Mouse (Mus musculus) MEL (cell line): ENCODE measurements around the gene Hmgb1. TPM values are rescaled to one million over a fixed set of nuclear protein-coding genes. Genes with fewer than 3 reads are reported as not detected.

ENCODE experiments used
- DNase-seq: peaks from one replicate; pipeline ENCODE4 v3.0.0; 2011; ENCODE audit warnings: low read depth, low spot score
- H3K27ac ChIP-seq: 2 replicates; pipeline ENCODE4 v1.5.1; 2012; ENCODE audit warnings: low read depth, mild to moderate bottlenecking, control low read depth, low read length, moderate library complexity; ENCODE audit not compliant: control insufficient read depth
- H3K27me3 ChIP-seq, 2 experiments: fragments of 150-350 bp in 1 of 2; sonication (generic) in 1 of 2; 2 replicates each; pipeline ENCODE4 v1.6.1; 2012; ENCODE audit warnings: low read length in 2 of 2, mild to moderate bottlenecking in 2 of 2, improper control_type of control experiment in 1 of 2, moderate library complexity in 1 of 2; ENCODE audit not compliant: insufficient read depth in 2 of 2, control insufficient read depth in 1 of 2
- H3K36me3 ChIP-seq, 2 experiments: 2 replicates each; pipeline ENCODE4 v1.6.1; 2012 to 2014; ENCODE audit warnings: low read length in 2 of 2, improper control_type of control experiment in 1 of 2, inconsistent platforms in 1 of 2, mild to moderate bottlenecking in 1 of 2; ENCODE audit not compliant: insufficient read depth in 2 of 2, control insufficient read depth in 1 of 2
- H3K4me1 ChIP-seq, 2 experiments: fragments of 150-350 bp in 1 of 2; sonication (generic) in 1 of 2; 2 replicates each; pipeline ENCODE4 v1.6.1; 2012; ENCODE audit warnings: low read length in 2 of 2, improper control_type of control experiment in 1 of 2, mild to moderate bottlenecking in 1 of 2; ENCODE audit not compliant: insufficient read depth in 2 of 2, control insufficient read depth in 1 of 2
- H3K4me3 ChIP-seq, 2 experiments: fragments of 150-350 bp in 1 of 2; sonication (generic) in 1 of 2; 2 replicates each; pipeline ENCODE4 v1.5.1; 2012; ENCODE audit warnings: low read depth in 2 of 2, low read length in 2 of 2, mild to moderate bottlenecking in 2 of 2, moderate library complexity in 2 of 2, control low read depth in 1 of 2, improper control_type of control experiment in 1 of 2; ENCODE audit not compliant: control insufficient read depth in 1 of 2, insufficient read depth in 1 of 2
- H3K79me2 ChIP-seq: 2 replicates; pipeline ENCODE4 v1.6.1; 2012; ENCODE audit warnings: mild to moderate bottlenecking, low read length, moderate library complexity; ENCODE audit not compliant: control insufficient read depth, poor library complexity, insufficient read depth
- H3K9ac ChIP-seq: 2 replicates; pipeline ENCODE4 v1.6.1; 2012; ENCODE audit warnings: low read depth, mild to moderate bottlenecking, control low read depth, low read length, moderate library complexity; ENCODE audit not compliant: control insufficient read depth, poor library complexity, severe bottlenecking
- H3K9me3 ChIP-seq: fragments of 150-350 bp; sonication (generic); replicated peaks from 2 replicates; pipeline ENCODE4 v1.6.1; 2012; ENCODE audit warnings: mild to moderate bottlenecking, low read length, improper control_type of control experiment, moderate library complexity; ENCODE audit not compliant: insufficient read depth
- CTCF ChIP-seq, 3 experiments: IDR thresholded peaks in 2 of 3; conservative IDR thresholded peaks in 1 of 3; 2 replicates each; pipeline ENCODE4 v1.5.1; 2011 to 2012; ENCODE audit warnings: low read length in 3 of 3, low read depth in 2 of 3, mild to moderate bottlenecking in 2 of 3, improper control_type of control experiment in 1 of 3, inconsistent platforms in 1 of 3, mixed read lengths in 1 of 3, moderate library complexity in 1 of 3; ENCODE audit not compliant: control insufficient read depth in 1 of 3, insufficient read depth in 1 of 3, poor library complexity in 1 of 3, severe bottlenecking in 1 of 3
- EP300 ChIP-seq, 2 experiments: IDR thresholded peaks; 2 replicates each; pipeline ENCODE4 v1.6.1; 2011; ENCODE audit warnings: improper control_type of control experiment in 2 of 2, low read length in 2 of 2, low read depth in 1 of 2, mild to moderate bottlenecking in 1 of 2
- ETS1 ChIP-seq: IDR thresholded peaks from 2 replicates; pipeline ENCODE4 v1.6.1; 2012; ENCODE audit warnings: low read depth, mild to moderate bottlenecking, inconsistent platforms, low read length, improper control_type of control experiment, moderate library complexity
- HCFC1 ChIP-seq: IDR thresholded peaks from 2 replicates; pipeline ENCODE4 v1.6.1; 2012; ENCODE audit warnings: low read depth, mild to moderate bottlenecking, inconsistent platforms, low read length, improper control_type of control experiment, moderate library complexity
- JUND ChIP-seq: IDR thresholded peaks from 2 replicates; pipeline ENCODE4 v1.6.1; 2011; ENCODE audit warnings: low read depth, mild to moderate bottlenecking, improper control_type of control experiment, low read length
- KAT2A ChIP-seq: conservative IDR thresholded peaks from 2 replicates; pipeline ENCODE4 v1.6.1; 2012; ENCODE audit warnings: low read depth, low read length, improper control_type of control experiment, inconsistent platforms
- MAX ChIP-seq: IDR thresholded peaks from 2 replicates; pipeline ENCODE4 v1.6.1; 2011; ENCODE audit warnings: low read length, improper control_type of control experiment
- MAZ ChIP-seq: IDR thresholded peaks from 2 replicates; pipeline ENCODE4 v1.6.1; 2012; ENCODE audit warnings: low read depth, mild to moderate bottlenecking, inconsistent platforms, low read length, improper control_type of control experiment
- MXI1 ChIP-seq: IDR thresholded peaks from 2 replicates; pipeline ENCODE4 v1.6.1; 2011; ENCODE audit warnings: mild to moderate bottlenecking, low read depth, low read length, improper control_type of control experiment
- MYB ChIP-seq: IDR thresholded peaks from 2 replicates; pipeline ENCODE4 v1.6.1; 2011; ENCODE audit warnings: mild to moderate bottlenecking, low read depth, low read length, improper control_type of control experiment
- POLR2AphosphoS2 ChIP-seq: IDR thresholded peaks from 2 replicates; pipeline ENCODE4 v1.6.1; 2011; ENCODE audit warnings: low read length, improper control_type of control experiment
- RAD21 ChIP-seq: IDR thresholded peaks from 2 replicates; pipeline ENCODE4 v1.6.1; 2011; ENCODE audit warnings: mild to moderate bottlenecking, low read depth, low read length, improper control_type of control experiment
- RCOR1 ChIP-seq: IDR thresholded peaks from 2 replicates; pipeline ENCODE4 v1.6.1; 2012; ENCODE audit warnings: low read depth, mild to moderate bottlenecking, inconsistent platforms, low read length, improper control_type of control experiment
- SIN3A ChIP-seq: IDR thresholded peaks from 2 replicates; pipeline ENCODE4 v1.6.1; 2012; ENCODE audit warnings: low read length, improper control_type of control experiment, inconsistent platforms
- SMC3 ChIP-seq: IDR thresholded peaks from 2 replicates; pipeline ENCODE4 v1.6.1; 2011; ENCODE audit warnings: low read depth, low read length, improper control_type of control experiment
- TCF12 ChIP-seq: IDR thresholded peaks from 2 replicates; pipeline ENCODE4 v1.6.1; 2014; ENCODE audit warnings: low read depth, mild to moderate bottlenecking, inconsistent platforms, low read length, improper control_type of control experiment, moderate library complexity
- USF2 ChIP-seq, 2 experiments: IDR thresholded peaks; 2 replicates each; pipeline ENCODE4 v1.6.1; 2011 to 2012; ENCODE audit warnings: improper control_type of control experiment in 2 of 2, low read length in 2 of 2, borderline replicate concordance in 1 of 2, inconsistent platforms in 1 of 2, low read depth in 1 of 2, mild to moderate bottlenecking in 1 of 2; ENCODE audit not compliant: insufficient read depth in 1 of 2
- ZC3H11A ChIP-seq: IDR thresholded peaks from 2 replicates; pipeline ENCODE4 v1.6.1; 2012; ENCODE audit warnings: low read depth, mild to moderate bottlenecking, inconsistent platforms, low read length, improper control_type of control experiment
- ZKSCAN1 ChIP-seq: IDR thresholded peaks from 2 replicates; pipeline ENCODE4 v1.6.1; 2012; ENCODE audit warnings: low read depth, mild to moderate bottlenecking, inconsistent platforms, low read length, improper control_type of control experiment, moderate library complexity
- ZMIZ1 ChIP-seq: IDR thresholded peaks from 2 replicates; pipeline ENCODE4 v1.6.1; 2012; ENCODE audit warnings: low read depth, mild to moderate bottlenecking, inconsistent platforms, low read length, improper control_type of control experiment, moderate library complexity
- polyA plus RNA-seq, 2 experiments: library from polyadenylated mRNA; stranded (reverse) in 1 of 2; unstranded in 1 of 2; fragments of >175 nt in 1 of 2; fragments of >200 nt in 1 of 2; gene quantifications; 2 replicates each; pipeline versions ENCODE4 v1.2.1 to v1.2.4; 2012; ENCODE audit warnings: low replicate concordance in 2 of 2, low read depth in 1 of 2; ENCODE audit not compliant: insufficient read length in 2 of 2, insufficient read depth in 1 of 2, missing spikeins in 1 of 2
- total RNA-seq: library from RNA; depleted of rRNA; stranded (reverse); fragments of 300-350 nt; gene quantifications from 2 replicates; pipeline ENCODE4 v1.2.3, GENCODE M21; 2012

Gene Hmgb1
- total and polyA plus RNA-seq, 3 experiments: 600 to 678 TPM; not detected in 1

DNA sequence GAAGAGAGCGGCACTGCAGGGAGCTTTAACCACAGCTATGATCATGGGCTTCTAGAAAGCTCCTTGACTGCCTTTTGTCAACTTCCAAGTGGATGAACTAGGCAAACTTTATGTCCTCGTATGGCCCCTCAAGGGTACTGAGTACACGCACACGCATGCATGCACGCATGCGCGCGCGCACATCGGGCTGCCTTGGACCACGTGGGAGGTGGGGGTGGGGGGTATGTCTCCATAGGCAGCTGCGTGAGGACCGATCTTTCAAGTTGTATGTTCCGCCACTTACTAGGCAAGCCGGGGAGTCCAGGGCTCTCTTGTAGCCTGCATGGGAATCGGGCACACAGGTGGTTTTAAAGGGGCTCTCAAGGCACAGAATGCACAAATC, 163.6 kb downstream of the Hmgb1 start:
- Histone ChIP-seq H3K4me3 (no peak overlapping the region), H3K9me3 (no peaks in the 10 kb centered on the region), H3K27me3 (no peaks in the 10 kb centered on the region), H3K79me2 (no peaks in the 10 kb centered on the region), H3K36me3 (peaks cover 0 to 15% of the 10 kb centered on the region in 2 experiments; a peak in 2 of 4 replicates), H3K9ac (no peak overlapping the region), H3K4me1 (peaks cover 11 to 16% of the 10 kb centered on the region in 2 experiments), H3K27ac (no peak overlapping the region)
- TF ChIP-seq ZC3H11A: no peak
- no peak for TF ChIP-seq RAD21
- no peak for TF ChIP-seq CTCF (IDR thresholded peaks at IDR 0.05 in 2 of 3, conservative IDR thresholded peaks at IDR 0.05 in 1 of 3; ENCODE audit: control insufficient read depth in 1 of 3, insufficient read depth in 1 of 3, low read depth in 2 of 3, low read length in 3 of 3, poor library complexity in 1 of 3, severe bottlenecking in 1 of 3)
- no peak for TF ChIP-seq JUND
- DNase-seq: no peak

DNA sequence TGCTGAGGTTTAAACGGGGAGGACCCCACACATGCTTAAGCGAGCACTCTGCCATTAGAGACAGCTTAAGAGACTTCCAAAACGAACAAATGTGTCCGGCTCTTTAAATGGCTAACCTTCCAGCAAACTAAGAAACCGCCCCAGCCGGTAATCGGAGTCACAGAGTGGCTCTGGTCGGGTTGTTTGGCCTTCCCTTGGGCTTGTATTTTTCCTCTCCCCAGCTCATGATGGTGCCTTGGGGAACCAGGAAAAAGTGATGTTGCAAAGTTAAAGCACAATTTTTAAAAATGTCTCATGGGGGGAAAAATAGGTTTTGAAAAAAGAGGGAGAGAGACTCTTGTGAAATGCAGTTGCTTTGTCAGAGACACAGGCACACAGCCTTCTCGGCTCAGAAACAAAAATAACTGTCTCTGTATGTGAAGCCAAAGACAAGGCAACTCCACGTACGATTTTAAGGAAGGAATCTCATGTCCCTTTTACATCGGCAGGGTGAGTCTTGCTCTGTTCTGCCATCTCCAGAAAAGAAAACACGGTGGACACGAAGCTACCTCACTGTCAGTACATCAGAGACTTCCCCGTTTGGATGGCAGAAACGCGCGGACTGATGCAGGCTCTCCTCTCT, 164.1 kb downstream of the Hmgb1 start:
- DNase-seq: no peak
- no peak for TF ChIP-seq HCFC1
- no peak for TF ChIP-seq MAX
- TF ChIP-seq ZMIZ1: no peak
- TF ChIP-seq MAZ: no peak
- TF ChIP-seq USF2 (IDR thresholded peaks at IDR 0.05; ENCODE audit: borderline replicate concordance in 1 of 2, insufficient read depth in 1 of 2, low read depth in 1 of 2, low read length in 2 of 2): no peak
- no peak overlapping the region for H3K27ac ChIP-seq

DNA sequence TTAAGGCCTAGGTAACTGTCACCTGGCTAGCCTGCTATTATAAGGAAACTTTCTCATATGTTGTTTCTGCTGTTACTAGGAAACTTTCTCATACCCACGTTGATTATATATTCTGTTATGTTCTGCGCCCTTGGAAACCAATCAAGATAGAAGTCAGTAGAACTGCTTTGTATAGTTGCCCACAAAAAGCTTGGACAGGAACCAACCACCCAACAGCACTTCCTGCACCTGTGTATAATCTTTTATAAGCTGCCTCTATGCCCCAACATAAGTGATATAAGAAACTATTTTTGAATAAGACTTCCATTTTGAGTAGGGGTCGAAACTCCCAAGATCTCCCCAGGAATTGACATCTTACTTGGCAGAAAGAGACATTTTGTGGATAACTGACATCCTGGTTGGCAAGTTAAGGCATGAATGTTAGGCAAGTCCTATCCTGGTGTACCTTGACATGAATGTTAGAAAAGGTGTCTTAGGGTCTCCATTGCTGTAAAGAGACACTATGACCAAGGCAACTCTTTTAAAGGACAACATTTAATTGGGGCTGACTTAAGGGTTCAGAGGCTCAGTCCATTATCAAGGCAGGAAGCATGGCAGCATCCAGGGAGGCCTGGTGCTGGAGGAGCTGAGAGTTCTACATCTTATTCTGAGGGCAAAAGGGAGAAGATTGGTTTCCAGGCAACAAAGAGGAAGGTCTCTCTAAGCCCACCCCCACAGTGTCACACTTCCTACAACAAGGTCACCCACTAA, 166.4 kb downstream of the Hmgb1 start:
- Histone ChIP-seq H3K27me3 (no peaks in the 10 kb centered on the region), H3K9ac (no peak overlapping the region), H3K4me1 (peaks cover 11 to 14% of the 10 kb centered on the region in 2 experiments), H3K27ac (no peak overlapping the region), H3K4me3 (no peak overlapping the region), H3K36me3 (peaks cover 0 to 14% of the 10 kb centered on the region in 2 experiments; a peak in 2 of 4 replicates), H3K79me2 (no peaks in the 10 kb centered on the region), H3K9me3 (no peaks in the 10 kb centered on the region)
- peak; percentile 70 for DNase-seq
- peak; percentile 62; the same call in 1 of the 2 replicates for TF ChIP-seq TCF12
- TF ChIP-seq ETS1: peak; percentile 64
- TF ChIP-seq SMC3: no peak
- peak; percentile 67 for TF ChIP-seq RCOR1
- TF ChIP-seq ZKSCAN1: no peak
- TF ChIP-seq KAT2A: no peak
- no peak for TF ChIP-seq MYB
- peak; percentile 45; the same call in 1 of the 2 replicates for TF ChIP-seq SIN3A
- TF ChIP-seq POLR2AphosphoS2: no peak
- peak; percentile 44; the same call in 1 of the 2 replicates for TF ChIP-seq MXI1
- TF ChIP-seq HCFC1: 0 out of 2 replicates have a peak, but pooled peaks have one; percentile 10
- peak in 1 of 2 experiments; percentile 38; a peak in 1 of 4 replicates for TF ChIP-seq EP300 (IDR thresholded peaks at IDR 0.05; ENCODE audit: low read depth in 1 of 2, low read length in 2 of 2)
- TF ChIP-seq RAD21: no peak

More for the DNA sequence above, 164.1 kb downstream of the Hmgb1 start:
- Histone ChIP-seq H3K9ac (no peak overlapping the region), H3K79me2 (no peaks in the 10 kb centered on the region), H3K36me3 (peaks cover 0 to 17% of the 10 kb centered on the region in 2 experiments; a peak in 2 of 4 replicates), H3K27me3 (no peaks in the 10 kb centered on the region), H3K4me1 (peaks cover 11 to 16% of the 10 kb centered on the region in 2 experiments), H3K4me3 (no peak overlapping the region), H3K9me3 (no peaks in the 10 kb centered on the region)
